Mouse (Mus musculus): ENCODE results near the gene Ust. TPM values are rescaled to one million over a fixed set of nuclear protein-coding genes. Genes with fewer than 3 reads are reported as not detected.

Ust gene
- polyA plus RNA-seq, 1 experiment = 1.5 TPM

GRCm38 (mm10) chr10:8287350-8287791, 231.3 kb downstream of the Ust start:
- Histone ChIP-seq H3K36me3 (ENCODE audit: control insufficient read depth, insufficient read depth, low read length) (no peaks in the 10 kb centered on the region), H3K4me3 (ENCODE audit: insufficient read depth, low read depth, low read length) (no peak overlapping the region), H3K27ac (ENCODE audit: insufficient read depth, low read depth, low read length) (no peak overlapping the region), H3K4me1 (ENCODE audit: control insufficient read depth, insufficient read depth, low read length) (no peaks in the 10 kb centered on the region), H3K27me3 (replicated peaks; ENCODE audit: control insufficient read depth, insufficient read depth, low read length) (no peaks in the 10 kb centered on the region)
- DNase-seq = peak; percentile 19
- no peak for TF ChIP-seq CTCF (conservative IDR thresholded peaks at IDR 0.05; ENCODE audit: insufficient read depth, insufficient read length, low read depth, low read length)
- no peak for TF ChIP-seq POLR2A (IDR thresholded peaks at IDR 0.05; ENCODE audit: low read depth, low read length)
- WGBS = 14% methylated on average over 6 of the region's 6 CpGs

DNA sequence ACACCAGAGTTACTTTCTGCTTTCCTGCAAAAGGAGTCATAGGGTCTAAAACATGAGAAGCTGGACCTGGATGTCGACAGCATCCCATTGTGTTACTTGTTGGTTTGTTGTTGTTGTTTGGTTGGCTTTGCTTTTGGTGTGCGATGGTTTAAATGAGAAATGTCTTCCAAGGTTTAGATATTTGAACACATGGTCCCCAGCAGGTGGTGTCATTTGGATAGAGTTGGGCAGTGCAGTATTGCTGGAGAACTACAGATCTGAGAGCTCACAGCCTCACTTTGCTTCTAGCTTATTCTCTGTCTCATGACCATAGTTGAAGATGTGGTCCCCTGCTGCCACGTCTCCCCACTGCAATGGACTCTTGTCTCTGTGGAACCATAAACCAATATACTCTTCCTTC, 234.6 kb downstream of the Ust start:
- no peaks in the 10 kb centered on the region for H3K27me3 ChIP-seq (replicated peaks; ENCODE audit: control insufficient read depth, insufficient read depth, low read length)
- H3K27ac ChIP-seq (ENCODE audit: insufficient read depth, low read depth, low read length) = no peak overlapping the region
- H3K36me3 ChIP-seq (ENCODE audit: control insufficient read depth, insufficient read depth, low read length) = no peaks in the 10 kb centered on the region
- no peak for DNase-seq
- no peak overlapping the region for H3K4me3 ChIP-seq (ENCODE audit: insufficient read depth, low read depth, low read length)
- TF ChIP-seq CTCF (conservative IDR thresholded peaks at IDR 0.05; ENCODE audit: insufficient read depth, insufficient read length, low read depth, low read length) = no peak
- no peak for TF ChIP-seq POLR2A (IDR thresholded peaks at IDR 0.05; ENCODE audit: low read depth, low read length)
- no peaks in the 10 kb centered on the region for H3K4me1 ChIP-seq (ENCODE audit: control insufficient read depth, insufficient read depth, low read length)
- 91% methylated on average over 3 of the region's 3 CpGs for WGBS

- TF ChIP-seq CTCF (conservative IDR thresholded peaks at IDR 0.05; ENCODE audit: insufficient read depth, insufficient read length, low read depth, low read length) (no peak), POLR2A (IDR thresholded peaks at IDR 0.05; ENCODE audit: low read depth, low read length) (no peak)
- Histone ChIP-seq H3K27me3 (replicated peaks; ENCODE audit: control insufficient read depth, insufficient read depth, low read length) (no peaks in the 10 kb centered on the region), H3K27ac (ENCODE audit: insufficient read depth, low read depth, low read length) (no peak overlapping the region), H3K4me1 (ENCODE audit: control insufficient read depth, insufficient read depth, low read length) (no peaks in the 10 kb centered on the region), H3K4me3 (ENCODE audit: insufficient read depth, low read depth, low read length) (no peak overlapping the region), H3K36me3 (ENCODE audit: control insufficient read depth, insufficient read depth, low read length) (no peaks in the 10 kb centered on the region)
- no peak for DNase-seq
- WGBS = 85% methylated on average over 5 of the region's 5 CpGs
These were observed 241.5 kb downstream of the Ust start for GRCm38 (mm10) chr10:8277094-8277493.

DNA sequence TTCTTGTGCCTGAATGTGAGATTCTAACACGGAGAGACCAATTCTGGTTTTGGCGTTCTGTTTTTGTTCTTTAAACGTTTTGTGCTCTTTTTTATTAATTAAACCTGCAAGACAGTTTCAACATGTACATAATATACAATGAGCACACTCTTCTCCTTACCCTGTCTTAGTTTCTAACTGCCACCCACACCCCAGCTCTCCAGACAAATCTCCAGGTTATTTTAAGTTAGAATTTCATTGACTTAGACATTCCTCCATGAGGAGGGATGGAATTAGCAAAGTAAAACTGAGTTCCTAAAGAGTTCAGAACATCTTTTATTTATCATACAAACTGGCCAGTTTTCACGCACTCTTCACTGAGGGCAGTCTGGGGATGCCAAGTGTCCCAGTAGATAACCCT, 248.9 kb downstream of the Ust start:
- WGBS = 87% methylated on average over 4 of the region's 4 CpGs
- H3K27ac ChIP-seq (ENCODE audit: insufficient read depth, low read depth, low read length) = no peak overlapping the region
- TF ChIP-seq CTCF (conservative IDR thresholded peaks at IDR 0.05; ENCODE audit: insufficient read depth, insufficient read length, low read depth, low read length) = no peak
- TF ChIP-seq POLR2A (IDR thresholded peaks at IDR 0.05; ENCODE audit: low read depth, low read length) = no peak
- no peaks in the 10 kb centered on the region for H3K27me3 ChIP-seq (replicated peaks; ENCODE audit: control insufficient read depth, insufficient read depth, low read length)
- DNase-seq = no peak
- H3K36me3 ChIP-seq (ENCODE audit: control insufficient read depth, insufficient read depth, low read length) = no peaks in the 10 kb centered on the region
- no peaks in the 10 kb centered on the region for H3K4me1 ChIP-seq (ENCODE audit: control insufficient read depth, insufficient read depth, low read length)
- no peak overlapping the region for H3K4me3 ChIP-seq (ENCODE audit: insufficient read depth, low read depth, low read length)

- no peak for TF ChIP-seq POLR2A (IDR thresholded peaks at IDR 0.05; ENCODE audit: low read depth, low read length)
- TF ChIP-seq CTCF (conservative IDR thresholded peaks at IDR 0.05; ENCODE audit: insufficient read depth, insufficient read length, low read depth, low read length) = no peak
- WGBS = 13% methylated on average over 4 of the region's 4 CpGs
- Histone ChIP-seq H3K4me1 (ENCODE audit: control insufficient read depth, insufficient read depth, low read length) (no peaks in the 10 kb centered on the region), H3K27ac (ENCODE audit: insufficient read depth, low read depth, low read length) (peak overlapping the region; percentile 21), H3K4me3 (ENCODE audit: insufficient read depth, low read depth, low read length) (no peak overlapping the region), H3K27me3 (replicated peaks; ENCODE audit: control insufficient read depth, insufficient read depth, low read length) (no peaks in the 10 kb centered on the region), H3K36me3 (ENCODE audit: control insufficient read depth, insufficient read depth, low read length) (no peaks in the 10 kb centered on the region)
- peak; percentile 69 for DNase-seq
These were observed 258.9 kb downstream of the Ust start for GRCm38 (mm10) chr10:8259716-8260115.

GRCm38 (mm10) chr10:8250005-8250404, 268.6 kb downstream of the Ust start:
- TF ChIP-seq CTCF (conservative IDR thresholded peaks at IDR 0.05; ENCODE audit: insufficient read depth, insufficient read length, low read depth, low read length) (no peak), POLR2A (IDR thresholded peaks at IDR 0.05; ENCODE audit: low read depth, low read length) (no peak)
- H3K4me3 ChIP-seq (ENCODE audit: insufficient read depth, low read depth, low read length) = no peak overlapping the region
- no peak for DNase-seq
- WGBS = 95% methylated on average over 3 of the region's 3 CpGs
- H3K36me3 ChIP-seq (ENCODE audit: control insufficient read depth, insufficient read depth, low read length) = no peaks in the 10 kb centered on the region
- no peak overlapping the region for H3K27ac ChIP-seq (ENCODE audit: insufficient read depth, low read depth, low read length)
- no peaks in the 10 kb centered on the region for H3K27me3 ChIP-seq (replicated peaks; ENCODE audit: control insufficient read depth, insufficient read depth, low read length)
- no peaks in the 10 kb centered on the region for H3K4me1 ChIP-seq (ENCODE audit: control insufficient read depth, insufficient read depth, low read length)

DNA sequence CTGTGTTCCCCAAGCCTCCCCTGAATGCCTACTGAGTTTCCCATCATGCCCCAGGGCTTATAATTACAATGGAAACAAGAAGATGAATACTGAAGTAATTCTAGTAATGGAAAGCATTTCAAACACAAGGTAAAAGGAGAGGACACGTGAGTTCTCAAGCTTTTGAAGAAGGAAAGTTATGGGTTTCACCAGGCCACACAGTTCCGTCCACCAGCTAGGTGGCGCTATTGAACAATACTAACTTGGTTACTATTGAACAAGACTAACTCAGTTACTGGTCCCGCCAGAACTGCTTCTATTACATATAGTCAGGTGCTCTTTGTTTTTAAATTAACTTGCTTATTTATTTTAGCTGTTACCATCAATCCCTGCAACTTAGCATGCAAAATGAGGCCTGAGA, 276.3 kb downstream of the Ust start:
- WGBS = 23% methylated on average over 4 of the region's 4 CpGs
- no peaks in the 10 kb centered on the region for H3K36me3 ChIP-seq (ENCODE audit: control insufficient read depth, insufficient read depth, low read length)
- no peaks in the 10 kb centered on the region for H3K27me3 ChIP-seq (replicated peaks; ENCODE audit: control insufficient read depth, insufficient read depth, low read length)
- no peak overlapping the region for H3K27ac ChIP-seq (ENCODE audit: insufficient read depth, low read depth, low read length)
- DNase-seq = peak; percentile 64
- no peak for TF ChIP-seq POLR2A (IDR thresholded peaks at IDR 0.05; ENCODE audit: low read depth, low read length)
- peak; percentile 65 for TF ChIP-seq CTCF (conservative IDR thresholded peaks at IDR 0.05; ENCODE audit: insufficient read depth, insufficient read length, low read depth, low read length)
- no peak overlapping the region for H3K4me3 ChIP-seq (ENCODE audit: insufficient read depth, low read depth, low read length)
- no peaks in the 10 kb centered on the region; the same call in 1 of the 2 replicates for H3K4me1 ChIP-seq (ENCODE audit: control insufficient read depth, insufficient read depth, low read length)
